Mouse (Mus musculus): ENCODE results near the gene Zbtb20.

DNA sequence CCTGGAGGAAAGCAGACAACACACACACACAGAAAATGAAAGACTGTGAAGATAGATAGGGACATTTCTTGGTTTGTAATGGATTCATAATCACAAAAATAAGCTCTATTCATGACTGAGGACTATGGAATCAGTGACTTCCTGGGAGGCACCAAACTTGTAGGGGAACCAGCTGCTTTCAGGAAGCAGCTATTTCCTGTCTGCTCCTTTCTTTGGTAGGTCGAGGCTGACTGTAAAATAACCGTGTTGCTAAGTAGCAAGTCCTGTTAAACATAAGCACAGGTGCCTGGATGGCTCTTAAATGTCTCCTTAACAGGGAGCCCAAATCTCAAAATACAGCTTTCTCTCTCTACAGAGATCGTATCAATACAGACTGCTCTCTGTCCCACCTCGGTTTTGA lies 749.2 kb downstream of the Zbtb20 start:
- TF ChIP-seq CTCF (IDR thresholded peaks at IDR 0.05; ENCODE audit: insufficient read depth, low read depth, low read length) (no peak), POLR2A (IDR thresholded peaks at IDR 0.05; ENCODE audit: insufficient read depth, low read depth, low read length) (no peak)

Data from olfactory bulb, adult 2 months (tissue).